Mouse (Mus musculus): ENCODE measurements around the gene Glipr2. TPM values are rescaled to one million over a fixed set of nuclear protein-coding genes. Genes with fewer than 3 reads are reported as not detected.

Gene Glipr2
- 82.1 and 86.3 TPM in 2 replicates for polyA plus RNA-seq (2015; fragmentation: Nextera tagmentation; extraction: Ambion mirVana)

GRCm38 (mm10) chr4:43957292-43957845 lies at the start of gene Glipr2:
Gene Glipr2, plus strand, starts transcription at chr4:43957401.
- peak within 1 kb of the TSS; percentile 74 for H3K9ac ChIP-seq (replicated peaks; ENCODE audit: low read length)
- peak within 1 kb of the TSS; percentile 64 for H3K27ac ChIP-seq (ENCODE audit: low read length)
- no peaks in the 10 kb centered on the region for H3K36me3 ChIP-seq (ENCODE audit: insufficient read depth, low read length)
- peak within 1 kb of the TSS; percentile 95 for H3K4me2 ChIP-seq (replicated peaks; ENCODE audit: low read depth, low read length)
- no peaks in the 10 kb centered on the region for H3K9me3 ChIP-seq (ENCODE audit: low read length)
- peaks cover 11% of the 10 kb centered on the region for H3K4me1 ChIP-seq (ENCODE audit: insufficient read depth, low read length)
- ATAC-seq (ENCODE audit: low FRiP score, low TSS enrichment) = peak; percentile 95
- under 1% methylated on average over 44 of the region's 45 CpGs for WGBS
- H3K27me3 ChIP-seq (ENCODE audit: insufficient read depth, low read length) = peaks cover 5% of the 10 kb centered on the region; the same call in 1 of the 2 replicates
- H3K4me3 ChIP-seq (ENCODE audit: low read length) = peak within 1 kb of the TSS; percentile 77

GRCm38 (mm10) chr4:43918221-43918620 lies 39.0 kb upstream of the Glipr2 start:
- ATAC-seq (ENCODE audit: low FRiP score, low TSS enrichment) = no peak
- H3K27me3 ChIP-seq (ENCODE audit: insufficient read depth, low read length) = no peaks in the 10 kb centered on the region
- H3K4me1 ChIP-seq (ENCODE audit: insufficient read depth, low read length) = no peaks in the 10 kb centered on the region
- no peaks in the 10 kb centered on the region for H3K9me3 ChIP-seq (ENCODE audit: low read length)
- H3K27ac ChIP-seq (ENCODE audit: low read length) = no peak overlapping the region
- no peak overlapping the region for H3K4me3 ChIP-seq (ENCODE audit: low read length)
- peaks cover 12% of the 10 kb centered on the region; the same call in 1 of the 2 replicates for H3K36me3 ChIP-seq (ENCODE audit: insufficient read depth, low read length)
- H3K4me2 ChIP-seq (replicated peaks; ENCODE audit: low read depth, low read length) = no peak overlapping the region
- WGBS = 94% methylated on average over 5 of the region's 5 CpGs
- no peak overlapping the region for H3K9ac ChIP-seq (replicated peaks; ENCODE audit: low read length)

GRCm38 (mm10) chr4:43920602-43921001 lies 36.6 kb upstream of the Glipr2 start:
- no peak for ATAC-seq (ENCODE audit: low FRiP score, low TSS enrichment)
- WGBS = 96% methylated on average over 1 of the region's 1 CpGs
- H3K27me3 ChIP-seq (ENCODE audit: insufficient read depth, low read length) = no peaks in the 10 kb centered on the region
- H3K4me1 ChIP-seq (ENCODE audit: insufficient read depth, low read length) = no peaks in the 10 kb centered on the region
- H3K9ac ChIP-seq (replicated peaks; ENCODE audit: low read length) = no peak overlapping the region
- no peak overlapping the region for H3K4me3 ChIP-seq (ENCODE audit: low read length)
- H3K4me2 ChIP-seq (replicated peaks; ENCODE audit: low read depth, low read length) = no peak overlapping the region
- no peaks in the 10 kb centered on the region for H3K9me3 ChIP-seq (ENCODE audit: low read length)
- H3K27ac ChIP-seq (ENCODE audit: low read length) = no peak overlapping the region
- peaks cover 23% of the 10 kb centered on the region for H3K36me3 ChIP-seq (ENCODE audit: insufficient read depth, low read length)

- Histone ChIP-seq H3K4me3 (ENCODE audit: low read length) (no peak overlapping the region), H3K36me3 (ENCODE audit: insufficient read depth, low read length) (peaks cover 47% of the 10 kb centered on the region), H3K9ac (replicated peaks; ENCODE audit: low read length) (no peak overlapping the region), H3K9me3 (ENCODE audit: low read length) (no peaks in the 10 kb centered on the region), H3K27ac (ENCODE audit: low read length) (no peak overlapping the region), H3K4me2 (replicated peaks; ENCODE audit: low read depth, low read length) (no peak overlapping the region), H3K4me1 (ENCODE audit: insufficient read depth, low read length) (no peaks in the 10 kb centered on the region), H3K27me3 (ENCODE audit: insufficient read depth, low read length) (no peaks in the 10 kb centered on the region)
- 87% methylated on average over 6 of the region's 6 CpGs for WGBS
- ATAC-seq (ENCODE audit: low FRiP score, low TSS enrichment) = no peak
Observed at GRCm38 (mm10) chr4:43925125-43925524, 32.1 kb upstream of the Glipr2 start.

- 20% methylated on average over 3 of the region's 3 CpGs for WGBS
- Histone ChIP-seq H3K4me3 (ENCODE audit: low read length) (no peak overlapping the region), H3K9ac (replicated peaks; ENCODE audit: low read length) (no peak overlapping the region), H3K27ac (ENCODE audit: low read length) (no peak overlapping the region), H3K4me2 (replicated peaks; ENCODE audit: low read depth, low read length) (no peak overlapping the region), H3K36me3 (ENCODE audit: insufficient read depth, low read length) (peaks cover 44% of the 10 kb centered on the region), H3K9me3 (ENCODE audit: low read length) (no peaks in the 10 kb centered on the region), H3K4me1 (ENCODE audit: insufficient read depth, low read length) (no peaks in the 10 kb centered on the region), H3K27me3 (ENCODE audit: insufficient read depth, low read length) (no peaks in the 10 kb centered on the region)
- peak; percentile 69 for ATAC-seq (ENCODE audit: low FRiP score, low TSS enrichment)
Observed at GRCm38 (mm10) chr4:43925779-43926178, 31.4 kb upstream of the Glipr2 start.

- peaks cover 49% of the 10 kb centered on the region for H3K36me3 ChIP-seq (ENCODE audit: insufficient read depth, low read length)
- no peak for ATAC-seq (ENCODE audit: low FRiP score, low TSS enrichment)
Observed at GRCm38 (mm10) chr4:43927826-43928225, 29.4 kb upstream of the Glipr2 start.

GRCm38 (mm10) chr4:43931877-43932276 lies 25.3 kb upstream of the Glipr2 start:
- H3K27ac ChIP-seq (ENCODE audit: low read length) = no peak overlapping the region
- ATAC-seq (ENCODE audit: low FRiP score, low TSS enrichment) = no peak
- no peak overlapping the region for H3K9ac ChIP-seq (replicated peaks; ENCODE audit: low read length)
- no peak overlapping the region for H3K4me2 ChIP-seq (replicated peaks; ENCODE audit: low read depth, low read length)
- H3K9me3 ChIP-seq (ENCODE audit: low read length) = no peaks in the 10 kb centered on the region
- no peaks in the 10 kb centered on the region for H3K27me3 ChIP-seq (ENCODE audit: insufficient read depth, low read length)
- H3K4me1 ChIP-seq (ENCODE audit: insufficient read depth, low read length) = no peaks in the 10 kb centered on the region
- H3K36me3 ChIP-seq (ENCODE audit: insufficient read depth, low read length) = peaks cover 31% of the 10 kb centered on the region
- WGBS = 89% methylated on average over 4 of the region's 4 CpGs
- H3K4me3 ChIP-seq (ENCODE audit: low read length) = no peak overlapping the region

More at GRCm38 (mm10) chr4:43927826-43928225, 29.4 kb upstream of the Glipr2 start:
- 94% methylated on average over 3 of the region's 3 CpGs for WGBS
- Histone ChIP-seq H3K9me3 (ENCODE audit: low read length) (no peaks in the 10 kb centered on the region), H3K4me1 (ENCODE audit: insufficient read depth, low read length) (no peaks in the 10 kb centered on the region), H3K27ac (ENCODE audit: low read length) (no peak overlapping the region), H3K27me3 (ENCODE audit: insufficient read depth, low read length) (no peaks in the 10 kb centered on the region), H3K9ac (replicated peaks; ENCODE audit: low read length) (no peak overlapping the region), H3K4me2 (replicated peaks; ENCODE audit: low read depth, low read length) (no peak overlapping the region), H3K4me3 (ENCODE audit: low read length) (no peak overlapping the region)

GRCm38 (mm10) chr4:43936186-43936585 lies 21.0 kb upstream of the Glipr2 start:
- Histone ChIP-seq H3K4me2 (replicated peaks; ENCODE audit: low read depth, low read length) (no peak overlapping the region), H3K27me3 (ENCODE audit: insufficient read depth, low read length) (no peaks in the 10 kb centered on the region), H3K36me3 (ENCODE audit: insufficient read depth, low read length) (peaks cover 24% of the 10 kb centered on the region), H3K4me1 (ENCODE audit: insufficient read depth, low read length) (no peaks in the 10 kb centered on the region), H3K27ac (ENCODE audit: low read length) (no peak overlapping the region), H3K9ac (replicated peaks; ENCODE audit: low read length) (no peak overlapping the region), H3K9me3 (ENCODE audit: low read length) (no peaks in the 10 kb centered on the region), H3K4me3 (ENCODE audit: low read length) (no peak overlapping the region)
- 86% methylated on average over 4 of the region's 4 CpGs for WGBS
- ATAC-seq (ENCODE audit: low FRiP score, low TSS enrichment) = no peak

GRCm38 (mm10) chr4:43936749-43937674 lies 20.2 kb upstream of the Glipr2 start:
- Histone ChIP-seq H3K9ac (replicated peaks; ENCODE audit: low read length) (no peak overlapping the region), H3K36me3 (ENCODE audit: insufficient read depth, low read length) (peaks cover 21% of the 10 kb centered on the region; the same call in 1 of the 2 replicates), H3K27me3 (ENCODE audit: insufficient read depth, low read length) (no peaks in the 10 kb centered on the region), H3K27ac (ENCODE audit: low read length) (no peak overlapping the region), H3K4me3 (ENCODE audit: low read length) (no peak overlapping the region), H3K4me1 (ENCODE audit: insufficient read depth, low read length) (no peaks in the 10 kb centered on the region), H3K4me2 (replicated peaks; ENCODE audit: low read depth, low read length) (no peak overlapping the region), H3K9me3 (ENCODE audit: low read length) (no peaks in the 10 kb centered on the region)
- WGBS = 74% methylated on average over 14 of the region's 14 CpGs
- no peak for ATAC-seq (ENCODE audit: low FRiP score, low TSS enrichment)

- H3K4me3 ChIP-seq (ENCODE audit: low read length) = no peak overlapping the region
- no peak overlapping the region for H3K27ac ChIP-seq (ENCODE audit: low read length)
- no peak overlapping the region for H3K4me2 ChIP-seq (replicated peaks; ENCODE audit: low read depth, low read length)
- no peak for ATAC-seq (ENCODE audit: low FRiP score, low TSS enrichment)
- WGBS = 95% methylated on average over 5 of the region's 5 CpGs
- no peaks in the 10 kb centered on the region for H3K9me3 ChIP-seq (ENCODE audit: low read length)
- H3K36me3 ChIP-seq (ENCODE audit: insufficient read depth, low read length) = peaks cover 40% of the 10 kb centered on the region; the same call in 1 of the 2 replicates
- H3K4me1 ChIP-seq (ENCODE audit: insufficient read depth, low read length) = no peaks in the 10 kb centered on the region
- no peaks in the 10 kb centered on the region for H3K27me3 ChIP-seq (ENCODE audit: insufficient read depth, low read length)
- no peak overlapping the region for H3K9ac ChIP-seq (replicated peaks; ENCODE audit: low read length)
Observed at GRCm38 (mm10) chr4:43941315-43941714, 15.9 kb upstream of the Glipr2 start.
